Mouse (Mus musculus) left cerebral cortex, postnatal 4 days (tissue): ENCODE results near the gene Frem3. TPM values are rescaled to one million over a fixed set of nuclear protein-coding genes. Genes with fewer than 3 reads are reported as not detected.

ENCODE experiments used
- DNase-seq: peaks from one replicate; pipeline ENCODE4 v3.0.0-alpha.2; 2022
- intact Hi-C: fragments of 180-260 bp; cut with DNase I; formaldehyde crosslinking; loops from one replicate; pipeline ENCODE4 v1.15.1; 2025
- total RNA-seq, 2 experiments: library from RNA; stranded (reverse); gene quantifications; 2 replicates each; pipeline ENCODE4 v1.2.3; 2021

Frem3 gene
- under 1 TPM; 0.16 to 0.24 TPM for total RNA-seq

- no peak for DNase-seq
- intact Hi-C loops: no loop called here
Observed at GRCm38 (mm10) chr8:80610549-80611440, at the start of gene Frem3. Gene Frem3, plus strand, starts transcription at chr8:80611080.

GRCm38 (mm10) chr8:80564205-80564839 is 46.6 kb upstream of the Frem3 start:
- intact Hi-C loops: no loop called here
- no peak for DNase-seq

GRCm38 (mm10) chr8:80567471-80567870 is 43.4 kb upstream of the Frem3 start:
- no peak for DNase-seq
- intact Hi-C loops: no loop called here

DNA sequence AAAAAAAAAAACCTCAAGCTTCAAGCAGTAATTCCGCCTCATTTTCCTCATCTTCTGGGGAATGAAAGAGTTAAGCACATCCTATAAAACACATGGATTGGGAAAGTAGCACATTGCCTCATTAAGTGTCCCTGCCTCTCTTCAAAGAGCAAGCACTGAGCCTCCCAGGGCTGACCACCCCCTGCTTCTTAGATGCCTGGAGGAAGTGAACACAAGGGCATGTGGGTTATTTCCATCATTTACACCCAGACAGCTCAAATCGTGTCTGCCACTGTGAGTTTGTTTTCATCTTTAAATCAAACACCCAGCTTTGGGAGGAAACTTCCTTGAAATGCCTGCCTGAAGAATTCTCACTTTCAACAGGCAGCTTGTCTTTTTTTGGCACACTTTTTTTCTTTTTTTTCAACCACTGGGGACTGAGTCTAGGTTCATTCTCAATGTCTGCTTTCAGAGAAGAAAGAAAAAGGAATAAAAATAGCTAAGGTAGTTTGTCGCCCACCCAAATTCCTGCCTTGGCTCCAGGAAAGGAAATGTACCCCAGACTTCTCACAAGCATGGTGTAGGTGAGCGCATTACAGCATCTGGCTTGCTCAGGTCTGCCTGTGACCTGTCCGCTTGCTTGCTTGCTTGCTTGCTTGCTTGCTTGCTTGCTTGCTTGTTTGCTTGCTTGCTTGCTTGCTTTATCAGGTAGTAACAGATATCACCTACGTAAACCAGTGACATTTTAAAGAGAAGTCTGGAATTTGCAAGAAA is 42.5 kb upstream of the Frem3 start:
- intact Hi-C loops: no loop called here
- DNase-seq: no peak

GRCm38 (mm10) chr8:80572417-80573061 is 38.3 kb upstream of the Frem3 start:
- intact Hi-C loops: no loop called here
- no peak for DNase-seq

DNA sequence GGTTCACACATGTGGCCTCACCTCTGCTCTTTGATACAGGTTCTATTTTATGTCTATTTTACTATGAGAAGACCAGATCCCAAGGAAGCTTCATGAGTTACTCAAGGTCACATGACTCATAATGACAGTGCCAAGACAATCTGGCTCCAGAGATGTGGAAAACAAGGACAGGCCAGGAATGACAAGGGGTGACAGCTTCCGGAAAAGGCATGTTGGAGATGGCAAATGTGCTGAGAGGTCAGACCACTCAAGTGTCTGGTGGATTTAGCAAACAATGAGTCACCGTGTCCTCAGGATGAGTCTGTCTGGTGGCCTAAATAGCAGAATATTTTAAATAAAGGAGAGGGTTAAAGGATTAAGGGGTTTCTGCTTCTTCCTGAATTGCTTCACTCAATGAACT is 33.8 kb upstream of the Frem3 start:
- intact Hi-C loops: no loop called here
- DNase-seq: no peak

GRCm38 (mm10) chr8:80579038-80579437 is 31.8 kb upstream of the Frem3 start:
- intact Hi-C loops: no loop called here
- no peak for DNase-seq

- no peak for DNase-seq
- intact Hi-C loops: no loop called here
Observed at GRCm38 (mm10) chr8:80592626-80593025, 18.3 kb upstream of the Frem3 start.

DNA sequence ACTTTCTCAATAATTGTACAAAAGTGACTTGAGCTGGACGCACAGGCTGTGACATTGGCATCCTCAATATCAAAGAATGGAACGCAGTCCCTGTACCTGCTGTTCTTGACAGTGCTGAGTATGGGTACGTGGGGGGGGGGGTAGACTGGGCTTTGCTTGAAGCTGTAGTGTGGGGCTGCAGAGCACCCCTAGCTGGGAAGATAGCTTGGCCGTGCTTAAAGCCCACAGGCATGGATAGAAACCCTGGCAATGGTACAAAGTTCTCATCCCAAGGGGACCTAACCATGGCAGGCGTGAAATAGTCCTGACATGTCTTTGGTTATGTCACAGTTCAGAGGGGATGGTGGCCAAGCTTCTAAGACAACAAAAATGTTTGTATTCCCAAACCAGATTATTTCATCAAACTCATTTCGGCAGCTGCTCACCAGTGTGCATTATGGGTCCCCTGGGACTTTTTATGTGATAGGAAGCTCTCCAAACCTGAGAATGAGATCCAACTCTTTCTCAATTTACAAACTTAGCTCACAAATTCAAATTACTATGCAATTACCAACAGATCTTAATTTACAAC is 10.2 kb upstream of the Frem3 start:
- intact Hi-C loops: no loop called here
- DNase-seq: peak; percentile 32

DNA sequence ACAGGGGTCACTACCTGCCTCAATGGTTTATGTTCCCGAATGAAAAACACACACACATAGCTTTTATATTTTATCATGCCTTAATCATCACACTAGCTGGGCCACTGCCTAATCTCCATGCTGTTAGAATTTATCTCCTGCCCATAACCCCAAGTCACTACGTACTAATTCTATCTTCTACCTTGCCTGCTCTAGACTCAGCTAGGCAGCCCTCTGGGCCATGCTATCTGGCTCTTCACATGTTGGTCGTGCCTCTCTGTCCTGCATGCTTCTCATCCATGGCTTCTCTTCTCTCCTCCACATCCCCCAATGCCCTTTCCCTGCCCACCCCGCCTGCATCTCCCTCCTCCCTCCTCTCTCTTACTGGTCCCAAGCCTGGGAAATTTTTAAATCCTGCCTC is 9.0 kb upstream of the Frem3 start:
- DNase-seq: no peak
- intact Hi-C loops: no loop called here

DNA sequence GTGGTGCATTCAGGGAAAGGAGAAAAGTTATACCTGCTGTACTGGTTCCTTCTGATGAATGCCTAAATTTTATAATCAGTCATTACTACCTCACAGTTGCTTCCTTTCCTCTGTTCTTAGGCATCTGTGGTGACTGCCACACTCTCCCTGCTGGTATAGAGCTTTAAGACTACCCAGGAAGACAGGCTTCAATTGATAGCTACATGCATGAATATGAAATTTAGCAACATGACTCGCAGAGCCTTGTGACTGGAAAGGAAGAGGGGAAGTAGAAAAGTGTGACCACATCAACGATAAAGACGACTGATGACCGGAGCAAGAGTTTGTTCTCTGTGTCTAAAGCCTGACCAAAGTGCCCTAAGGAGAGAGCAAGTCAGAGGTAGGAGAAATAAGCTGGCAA is 3.8 kb upstream of the Frem3 start:
- no peak for DNase-seq
- intact Hi-C loops: no loop called here

GRCm38 (mm10) chr8:80611441-80611751 is 516 bp downstream of the Frem3 start:
- no peak for DNase-seq
- intact Hi-C loops: no loop called here

- intact Hi-C loops: no loop called here
Observed at GRCm38 (mm10) chr8:80619787-80620186, 8.9 kb downstream of the Frem3 start.

DNA sequence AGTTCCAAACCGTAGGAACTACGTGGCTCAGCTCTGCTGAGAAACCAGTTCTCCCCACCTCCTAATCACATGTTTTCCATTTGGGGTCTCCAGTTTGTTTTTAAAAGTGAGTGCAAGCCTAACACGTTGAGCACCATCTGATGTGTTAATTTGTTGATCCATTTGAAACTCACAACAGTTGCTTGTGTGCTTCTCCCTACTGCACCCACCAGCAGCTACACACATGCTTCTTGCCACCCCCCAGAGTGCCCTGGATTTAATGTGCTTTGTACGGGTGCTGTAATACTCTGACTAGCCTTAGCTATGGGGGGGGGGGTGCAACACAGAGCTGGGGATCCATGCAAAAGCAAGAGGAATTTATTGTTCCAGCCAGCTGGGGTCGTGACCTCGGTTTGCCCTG is 36.5 kb downstream of the Frem3 start:
- DNase-seq: no peak
- intact Hi-C loops: no loop called here

More at GRCm38 (mm10) chr8:80619787-80620186, 8.9 kb downstream of the Frem3 start:
- no peak for DNase-seq

GRCm38 (mm10) chr8:80657639-80658038 is 46.8 kb downstream of the Frem3 start:
- intact Hi-C loops: no loop called here
- no peak for DNase-seq

DNA sequence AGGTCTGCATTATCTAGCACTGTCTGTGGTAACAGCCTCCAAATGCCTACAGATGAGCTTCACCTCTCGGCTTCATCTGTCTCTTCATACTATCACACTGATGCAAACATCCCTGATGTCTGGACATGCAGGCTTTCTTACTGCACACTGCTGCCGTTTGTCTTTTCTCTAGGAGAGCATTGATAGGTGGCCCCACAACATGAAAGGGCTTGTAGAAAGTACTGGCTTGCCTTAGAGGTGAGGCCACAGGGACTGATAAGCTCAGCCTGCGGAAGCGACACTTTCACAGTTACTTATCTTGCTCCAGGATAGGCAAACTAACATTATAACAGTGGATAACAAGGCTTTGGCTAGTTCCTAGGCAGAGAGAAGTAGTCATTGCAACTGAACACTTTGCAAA is 50.2 kb downstream of the Frem3 start:
- intact Hi-C loops: no loop called here
- no peak for DNase-seq

- intact Hi-C loops: no loop called here
- DNase-seq: no peak
Observed at GRCm38 (mm10) chr8:80663476-80663875, 52.6 kb downstream of the Frem3 start.

GRCm38 (mm10) chr8:80669277-80669901 is 58.5 kb downstream of the Frem3 start:
- intact Hi-C loops: no loop called here
- no peak for DNase-seq

GRCm38 (mm10) chr8:80682594-80682993 is 71.7 kb downstream of the Frem3 start:
- no peak for DNase-seq
- intact Hi-C loops: no loop called here

- DNase-seq: no peak
- intact Hi-C loops: no loop called here
Observed at GRCm38 (mm10) chr8:80683756-80684335, 73.0 kb downstream of the Frem3 start.
